Mouse (Mus musculus): ENCODE data around the gene Aatf. TPM values are rescaled to one million over a fixed set of nuclear protein-coding genes. Genes with fewer than 3 reads are reported as not detected.

Aatf gene
- polyA plus RNA-seq, 1 experiment from 2014 or later = 58.5 TPM

DNA sequence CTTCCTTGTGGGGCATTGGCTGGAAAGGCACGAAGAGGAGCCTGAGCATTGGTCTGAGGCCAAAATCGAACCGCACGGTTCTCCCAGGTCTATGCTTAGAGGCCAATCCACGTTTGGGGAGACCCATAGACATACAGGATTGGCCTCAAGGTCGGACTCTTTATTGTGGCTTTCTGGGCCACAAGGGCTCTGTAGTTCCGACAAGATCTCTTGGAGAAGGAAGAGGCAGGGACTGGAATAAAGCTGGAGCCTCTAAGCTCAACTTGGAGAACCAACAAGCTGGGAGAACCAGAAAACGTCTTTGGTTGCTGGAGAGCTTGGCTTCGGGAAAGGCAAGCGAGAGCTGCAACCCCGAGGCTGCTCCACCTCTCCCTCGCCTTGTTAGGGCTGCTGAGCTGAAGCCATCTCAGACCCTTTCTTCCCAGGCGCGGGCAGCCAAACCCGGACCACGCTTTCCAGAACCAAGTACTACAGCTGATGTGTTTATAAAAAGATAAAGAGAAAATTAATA is 10.1 kb upstream of the Aatf start:
- Histone ChIP-seq H3K27me3 (replicated peaks; ENCODE audit: control insufficient read depth, insufficient read depth, low read length) (peaks cover 68% of the 10 kb centered on the region), H3K4me2 (ENCODE audit: low read length) (no peak overlapping the region), H3K4me1 (replicated peaks; ENCODE audit: control insufficient read depth, insufficient read depth, low read length) (peaks cover 26% of the 10 kb centered on the region), H3K27ac (ENCODE audit: low read length) (no peak overlapping the region), H3K9me3 (ENCODE audit: control insufficient read depth, low read length) (no peaks in the 10 kb centered on the region), H3K36me3 (ENCODE audit: control insufficient read depth, insufficient read depth) (no peaks in the 10 kb centered on the region), H3K4me3 (replicated peaks; ENCODE audit: low read length) (peak overlapping the region; percentile 42; the same call in 1 of the 2 replicates), H3K9ac (replicated peaks; ENCODE audit: low read depth, low read length) (no peak overlapping the region)
- WGBS = 1% methylated on average over 16 of the region's 16 CpGs
- no peak for ATAC-seq

DNA sequence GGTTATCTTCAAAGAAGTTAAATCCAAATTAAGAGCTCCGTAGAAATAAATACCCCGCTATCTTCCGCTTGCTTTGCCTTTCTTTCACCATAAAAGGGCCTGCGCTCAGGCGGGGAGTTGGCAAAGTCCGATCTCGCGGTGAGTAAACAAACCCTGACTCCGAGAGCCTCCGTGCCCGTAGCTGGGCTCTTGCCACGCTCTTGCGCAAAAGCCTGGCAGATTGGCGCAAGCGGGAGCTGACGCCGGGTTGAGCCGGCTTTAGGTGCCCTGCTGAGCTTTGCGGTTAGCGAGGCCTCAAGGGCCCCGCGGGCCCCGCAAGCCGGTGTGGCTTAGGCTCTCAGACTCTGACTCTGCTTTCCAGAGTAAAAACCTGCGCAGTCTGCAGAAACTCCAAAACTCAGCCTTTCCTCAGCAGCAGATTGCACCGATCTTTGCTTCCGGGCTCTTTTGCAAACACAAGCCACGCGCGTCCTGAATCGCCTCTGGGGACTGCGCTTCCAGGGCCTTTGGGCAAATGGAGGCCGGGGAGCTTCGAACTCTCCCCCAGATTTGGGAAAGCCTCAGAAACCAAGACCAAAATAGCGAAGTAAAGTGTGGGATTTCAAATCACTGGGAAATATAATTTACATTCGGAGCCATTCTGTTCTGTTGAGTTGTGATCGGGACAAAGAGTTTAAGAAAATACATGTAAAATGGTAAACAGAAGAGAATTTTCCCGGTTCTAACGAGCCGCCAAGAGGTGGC is 9.4 kb upstream of the Aatf start:
- Histone ChIP-seq H3K36me3 (ENCODE audit: control insufficient read depth, insufficient read depth) (no peaks in the 10 kb centered on the region), H3K27me3 (replicated peaks; ENCODE audit: control insufficient read depth, insufficient read depth, low read length) (peaks cover 63% of the 10 kb centered on the region), H3K4me2 (ENCODE audit: low read length) (no peak overlapping the region), H3K9me3 (ENCODE audit: control insufficient read depth, low read length) (no peaks in the 10 kb centered on the region), H3K27ac (ENCODE audit: low read length) (no peak overlapping the region), H3K9ac (replicated peaks; ENCODE audit: low read depth, low read length) (no peak overlapping the region), H3K4me1 (replicated peaks; ENCODE audit: control insufficient read depth, insufficient read depth, low read length) (peaks cover 26% of the 10 kb centered on the region), H3K4me3 (replicated peaks; ENCODE audit: low read length) (peak overlapping the region; percentile 17)
- no peak for ATAC-seq
- under 1% methylated on average over 40 of the region's 40 CpGs for WGBS

DNA sequence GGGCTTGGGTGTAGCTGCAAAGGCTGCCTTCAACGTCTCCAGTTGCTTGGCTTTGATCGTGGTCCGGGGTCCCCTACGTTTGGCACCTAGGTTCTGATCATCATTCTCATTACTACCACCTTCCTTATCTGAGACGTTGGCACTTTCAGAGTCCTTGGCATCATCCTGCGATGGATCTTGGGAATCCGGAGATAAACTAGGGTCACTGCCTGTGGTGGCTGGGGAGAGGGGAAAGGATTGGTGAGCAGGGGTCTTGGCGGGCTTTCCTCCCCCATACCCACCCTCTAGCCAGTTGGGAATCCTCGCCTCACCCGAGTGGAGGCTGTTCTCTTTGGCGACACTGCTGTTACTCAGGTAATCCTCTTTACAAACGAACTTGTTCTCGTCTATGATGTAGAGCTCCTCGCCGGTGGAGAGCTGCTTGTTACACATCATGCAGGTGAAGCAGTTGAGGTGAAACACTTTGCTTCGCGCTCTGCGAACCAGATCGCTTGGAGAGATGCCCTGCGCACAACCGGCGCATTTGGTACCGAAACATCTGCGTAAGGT is 8.5 kb upstream of the Aatf start:
- no peak overlapping the region for H3K9ac ChIP-seq (replicated peaks; ENCODE audit: low read depth, low read length)
- WGBS = 3% methylated on average over 24 of the region's 24 CpGs
- H3K4me1 ChIP-seq (replicated peaks; ENCODE audit: control insufficient read depth, insufficient read depth, low read length) = peaks cover 26% of the 10 kb centered on the region
- no peaks in the 10 kb centered on the region for H3K36me3 ChIP-seq (ENCODE audit: control insufficient read depth, insufficient read depth)
- no peak overlapping the region for H3K4me3 ChIP-seq (replicated peaks; ENCODE audit: low read length)
- ATAC-seq = no peak
- peaks cover 64% of the 10 kb centered on the region for H3K27me3 ChIP-seq (replicated peaks; ENCODE audit: control insufficient read depth, insufficient read depth, low read length)
- no peaks in the 10 kb centered on the region for H3K9me3 ChIP-seq (ENCODE audit: control insufficient read depth, low read length)
- H3K4me2 ChIP-seq (ENCODE audit: low read length) = no peak overlapping the region
- no peak overlapping the region for H3K27ac ChIP-seq (ENCODE audit: low read length)

GRCm38 (mm10) chr11:84521071-84521390 is 7.7 kb upstream of the Aatf start:
- no peaks in the 10 kb centered on the region for H3K9me3 ChIP-seq (ENCODE audit: control insufficient read depth, low read length)
- H3K36me3 ChIP-seq (ENCODE audit: control insufficient read depth, insufficient read depth) = no peaks in the 10 kb centered on the region
- H3K4me1 ChIP-seq (replicated peaks; ENCODE audit: control insufficient read depth, insufficient read depth, low read length) = peaks cover 24% of the 10 kb centered on the region
- peaks cover 61% of the 10 kb centered on the region for H3K27me3 ChIP-seq (replicated peaks; ENCODE audit: control insufficient read depth, insufficient read depth, low read length)
- no peak overlapping the region; the same call in 1 of the 2 replicates for H3K4me3 ChIP-seq (replicated peaks; ENCODE audit: low read length)
- no peak overlapping the region for H3K27ac ChIP-seq (ENCODE audit: low read length)
- no peak for ATAC-seq
- no peak overlapping the region for H3K4me2 ChIP-seq (ENCODE audit: low read length)
- whole genome bisulfite sequencing = 8% methylated on average over 3 of the region's 3 CpGs
- no peak overlapping the region for H3K9ac ChIP-seq (replicated peaks; ENCODE audit: low read depth, low read length)

GRCm38 (mm10) chr11:84520269-84521070 is 7.1 kb upstream of the Aatf start:
- no peak overlapping the region for H3K9ac ChIP-seq (replicated peaks; ENCODE audit: low read depth, low read length)
- no peak overlapping the region for H3K27ac ChIP-seq (ENCODE audit: low read length)
- H3K27me3 ChIP-seq (replicated peaks; ENCODE audit: control insufficient read depth, insufficient read depth, low read length) = peaks cover 63% of the 10 kb centered on the region
- ATAC-seq = no peak
- H3K36me3 ChIP-seq (ENCODE audit: control insufficient read depth, insufficient read depth) = no peaks in the 10 kb centered on the region
- H3K4me1 ChIP-seq (replicated peaks; ENCODE audit: control insufficient read depth, insufficient read depth, low read length) = peaks cover 18% of the 10 kb centered on the region
- H3K4me2 ChIP-seq (ENCODE audit: low read length) = no peak overlapping the region
- H3K9me3 ChIP-seq (ENCODE audit: control insufficient read depth, low read length) = no peaks in the 10 kb centered on the region
- WGBS = 2% methylated on average over 31 of the region's 31 CpGs
- H3K4me3 ChIP-seq (replicated peaks; ENCODE audit: low read length) = no peak overlapping the region; the same call in 1 of the 2 replicates

DNA sequence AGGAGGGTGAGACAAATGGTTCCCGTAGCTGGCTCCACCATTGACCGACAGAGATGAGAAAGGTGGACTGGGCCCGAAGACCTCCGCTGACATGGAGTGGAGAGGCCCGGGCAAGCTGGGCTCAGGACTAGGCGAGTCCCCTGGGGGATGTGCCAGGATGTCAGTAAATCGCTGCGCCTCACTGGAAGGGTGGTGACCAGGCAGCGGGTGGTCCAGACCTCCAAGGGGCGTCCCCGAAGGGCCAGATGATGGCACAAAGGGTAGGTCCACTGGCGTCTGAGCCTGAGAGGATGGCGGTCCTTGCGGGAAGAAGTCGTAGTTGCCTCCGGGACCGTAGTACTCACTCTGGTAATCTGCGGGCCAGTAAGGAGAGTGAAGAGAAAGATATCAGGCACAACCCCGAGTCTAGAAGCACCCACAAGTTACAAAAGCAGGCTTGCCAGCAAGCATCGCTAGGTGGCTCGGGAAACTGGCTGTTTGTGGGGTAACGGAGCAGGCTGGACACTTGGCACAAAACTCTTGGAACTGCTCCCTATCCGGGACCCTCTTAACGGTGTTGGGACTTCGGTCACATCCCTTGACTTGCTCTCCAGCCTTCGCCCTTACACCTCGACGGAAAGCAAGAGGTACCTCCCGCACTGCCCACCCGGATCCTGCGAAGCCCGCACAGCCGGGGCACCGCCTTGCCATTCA is 6.4 kb upstream of the Aatf start:
- Histone ChIP-seq H3K27ac (ENCODE audit: low read length) (no peak overlapping the region), H3K9me3 (ENCODE audit: control insufficient read depth, low read length) (no peaks in the 10 kb centered on the region), H3K4me2 (ENCODE audit: low read length) (no peak overlapping the region), H3K9ac (replicated peaks; ENCODE audit: low read depth, low read length) (no peak overlapping the region), H3K4me3 (replicated peaks; ENCODE audit: low read length) (no peak overlapping the region), H3K4me1 (replicated peaks; ENCODE audit: control insufficient read depth, insufficient read depth, low read length) (peaks cover 11% of the 10 kb centered on the region), H3K36me3 (ENCODE audit: control insufficient read depth, insufficient read depth) (no peaks in the 10 kb centered on the region), H3K27me3 (replicated peaks; ENCODE audit: control insufficient read depth, insufficient read depth, low read length) (peaks cover 69% of the 10 kb centered on the region)
- no peak for ATAC-seq
- WGBS = 2% methylated on average over 34 of the region's 34 CpGs

DNA sequence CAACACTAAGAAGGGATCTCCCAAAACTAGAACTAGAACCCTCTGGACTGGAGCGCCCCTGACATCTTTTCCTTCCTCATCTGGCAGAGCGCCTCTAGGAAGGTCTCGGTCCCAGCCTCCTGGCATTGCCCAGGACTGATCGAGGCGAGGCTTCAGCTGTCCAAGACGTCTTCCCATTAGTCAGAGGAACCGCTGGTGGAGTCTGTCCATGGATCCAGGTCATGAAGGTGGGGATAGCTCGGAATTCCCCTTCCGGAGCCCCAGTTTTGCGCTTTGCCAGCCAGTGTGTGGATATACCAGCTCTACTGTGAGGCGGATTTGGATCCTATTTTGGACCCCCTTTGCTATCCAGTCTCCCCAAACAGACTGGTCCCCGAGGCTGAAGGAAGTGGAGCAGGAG is 5.7 kb upstream of the Aatf start:
- Histone ChIP-seq H3K9ac (replicated peaks; ENCODE audit: low read depth, low read length) (no peak overlapping the region), H3K27me3 (replicated peaks; ENCODE audit: control insufficient read depth, insufficient read depth, low read length) (peaks cover 71% of the 10 kb centered on the region), H3K4me1 (replicated peaks; ENCODE audit: control insufficient read depth, insufficient read depth, low read length) (peaks cover 8% of the 10 kb centered on the region; the same call in 1 of the 2 replicates), H3K9me3 (ENCODE audit: control insufficient read depth, low read length) (no peaks in the 10 kb centered on the region), H3K4me2 (ENCODE audit: low read length) (no peak overlapping the region), H3K36me3 (ENCODE audit: control insufficient read depth, insufficient read depth) (no peaks in the 10 kb centered on the region), H3K27ac (ENCODE audit: low read length) (no peak overlapping the region), H3K4me3 (replicated peaks; ENCODE audit: low read length) (no peak overlapping the region)
- 3% methylated on average over 12 of the region's 12 CpGs for WGBS
- no peak for ATAC-seq

DNA sequence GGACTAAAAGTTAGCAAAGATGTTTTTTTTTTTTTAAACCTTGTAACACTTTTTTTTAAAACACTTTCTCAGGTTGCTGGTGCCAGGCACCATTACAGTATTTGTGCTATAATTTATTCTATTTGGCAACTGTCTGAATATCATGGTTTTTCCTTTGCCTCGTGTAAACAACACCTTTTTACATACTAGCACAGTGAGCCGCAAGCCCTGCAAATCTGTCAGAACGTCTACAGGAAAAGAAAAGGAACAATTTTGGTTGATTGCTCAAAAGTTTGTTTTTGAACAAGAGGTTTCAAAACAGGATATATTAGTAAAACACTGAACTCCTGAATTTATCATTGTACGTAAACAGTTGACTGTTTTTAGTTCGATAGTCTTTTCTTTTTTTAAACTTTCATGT is 4.9 kb upstream of the Aatf start:
- Histone ChIP-seq H3K4me1 (replicated peaks; ENCODE audit: control insufficient read depth, insufficient read depth, low read length) (peaks cover 8% of the 10 kb centered on the region; the same call in 1 of the 2 replicates), H3K36me3 (ENCODE audit: control insufficient read depth, insufficient read depth) (no peaks in the 10 kb centered on the region), H3K9ac (replicated peaks; ENCODE audit: low read depth, low read length) (no peak overlapping the region), H3K27me3 (replicated peaks; ENCODE audit: control insufficient read depth, insufficient read depth, low read length) (peaks cover 64% of the 10 kb centered on the region), H3K9me3 (ENCODE audit: control insufficient read depth, low read length) (no peaks in the 10 kb centered on the region), H3K27ac (ENCODE audit: low read length) (no peak overlapping the region), H3K4me2 (ENCODE audit: low read length) (no peak overlapping the region), H3K4me3 (replicated peaks; ENCODE audit: low read length) (no peak overlapping the region)
- ATAC-seq = no peak
- 18% methylated on average over 5 of the region's 5 CpGs for WGBS

GRCm38 (mm10) chr11:84517431-84517830 is 4.1 kb upstream of the Aatf start:
- no peak overlapping the region for H3K27ac ChIP-seq (ENCODE audit: low read length)
- WGBS = 16% methylated on average over 2 of the region's 2 CpGs
- H3K4me3 ChIP-seq (replicated peaks; ENCODE audit: low read length) = no peak overlapping the region
- no peaks in the 10 kb centered on the region for H3K36me3 ChIP-seq (ENCODE audit: control insufficient read depth, insufficient read depth)
- H3K27me3 ChIP-seq (replicated peaks; ENCODE audit: control insufficient read depth, insufficient read depth, low read length) = peaks cover 58% of the 10 kb centered on the region
- H3K4me2 ChIP-seq (ENCODE audit: low read length) = no peak overlapping the region
- H3K9me3 ChIP-seq (ENCODE audit: control insufficient read depth, low read length) = no peaks in the 10 kb centered on the region
- ATAC-seq = no peak
- peaks cover 9% of the 10 kb centered on the region for H3K4me1 ChIP-seq (replicated peaks; ENCODE audit: control insufficient read depth, insufficient read depth, low read length)
- no peak overlapping the region for H3K9ac ChIP-seq (replicated peaks; ENCODE audit: low read depth, low read length)
